Mouse (Mus musculus): ENCODE data around the gene Ccdc54. TPM values are rescaled to one million over a fixed set of nuclear protein-coding genes. Genes with fewer than 3 reads are reported as not detected.

Ccdc54 gene
- polyA plus RNA-seq, 1 experiment from 2014 or later: not detected

GRCm38 (mm10) chr16:50559163-50559771 lies 31.7 kb downstream of the Ccdc54 start:
- no peaks in the 10 kb centered on the region for H3K27me3 ChIP-seq (ENCODE audit: control insufficient read depth, insufficient read depth, low read length)

GRCm38 (mm10) chr16:50553828-50554227 lies 37.1 kb downstream of the Ccdc54 start:
- Histone ChIP-seq H3K27ac (replicated peaks) (no peak overlapping the region), H3K9me3 (ENCODE audit: control insufficient read depth, low read length) (no peaks in the 10 kb centered on the region), H3K4me3 (ENCODE audit: low read depth, low read length) (no peak overlapping the region), H3K36me3 (ENCODE audit: control insufficient read depth, insufficient read depth, low read length) (no peaks in the 10 kb centered on the region), H3K4me2 (replicated peaks; ENCODE audit: low read depth) (no peak overlapping the region), H3K27me3 (ENCODE audit: control insufficient read depth, insufficient read depth, low read length) (no peaks in the 10 kb centered on the region), H3K4me1 (replicated peaks; ENCODE audit: control insufficient read depth, insufficient read depth) (no peaks in the 10 kb centered on the region), H3K9ac (ENCODE audit: low read length) (no peak overlapping the region)
- DNase-seq (ENCODE audit: low spot score) (no peak), ATAC-seq (ENCODE audit: low FRiP score, low TSS enrichment) (no peak)
- TF ChIP-seq CTCF (IDR thresholded peaks at IDR 0.05; ENCODE audit: low read depth) (no peak), EP300 (optimal IDR thresholded peaks at IDR 0.05) (no peak)
- 70% methylated on average over 2 of the region's 2 CpGs for WGBS

More at GRCm38 (mm10) chr16:50559163-50559771, 31.7 kb downstream of the Ccdc54 start:
- TF ChIP-seq CTCF (IDR thresholded peaks at IDR 0.05; ENCODE audit: low read depth) (peak; percentile 50), EP300 (optimal IDR thresholded peaks at IDR 0.05) (peak; percentile 25)
- no peak overlapping the region for H3K27ac ChIP-seq (replicated peaks)
- ATAC-seq (ENCODE audit: low FRiP score, low TSS enrichment) (peak; percentile 49), DNase-seq (ENCODE audit: low spot score) (no peak)
- H3K9ac ChIP-seq (ENCODE audit: low read length): no peak overlapping the region
- WGBS: 52% methylated on average over 6 of the region's 6 CpGs
- H3K4me3 ChIP-seq (ENCODE audit: low read depth, low read length): no peak overlapping the region
- no peaks in the 10 kb centered on the region for H3K4me1 ChIP-seq (replicated peaks; ENCODE audit: control insufficient read depth, insufficient read depth)
- H3K4me2 ChIP-seq (replicated peaks; ENCODE audit: low read depth): no peak overlapping the region
- H3K9me3 ChIP-seq (ENCODE audit: control insufficient read depth, low read length): no peaks in the 10 kb centered on the region
- no peaks in the 10 kb centered on the region for H3K36me3 ChIP-seq (ENCODE audit: control insufficient read depth, insufficient read depth, low read length)

- Histone ChIP-seq H3K27me3 (ENCODE audit: control insufficient read depth, insufficient read depth, low read length) (no peaks in the 10 kb centered on the region), H3K9me3 (ENCODE audit: control insufficient read depth, low read length) (no peaks in the 10 kb centered on the region), H3K9ac (ENCODE audit: low read length) (no peak overlapping the region), H3K36me3 (ENCODE audit: control insufficient read depth, insufficient read depth, low read length) (no peaks in the 10 kb centered on the region), H3K4me1 (replicated peaks; ENCODE audit: control insufficient read depth, insufficient read depth) (no peaks in the 10 kb centered on the region), H3K27ac (replicated peaks) (no peak overlapping the region), H3K4me2 (replicated peaks; ENCODE audit: low read depth) (no peak overlapping the region), H3K4me3 (ENCODE audit: low read depth, low read length) (no peak overlapping the region)
- WGBS: 59% methylated on average over 7 of the region's 7 CpGs
- DNase-seq (ENCODE audit: low spot score): no peak
- ATAC-seq (ENCODE audit: low FRiP score, low TSS enrichment): no peak
- no peak for TF ChIP-seq EP300 (optimal IDR thresholded peaks at IDR 0.05)
- TF ChIP-seq CTCF (IDR thresholded peaks at IDR 0.05; ENCODE audit: low read depth): no peak
These were observed 39.0 kb downstream of the Ccdc54 start for GRCm38 (mm10) chr16:50551871-50552528.

- ATAC-seq (ENCODE audit: low FRiP score, low TSS enrichment): no peak
- TF ChIP-seq EP300 (optimal IDR thresholded peaks at IDR 0.05) (no peak), CTCF (IDR thresholded peaks at IDR 0.05; ENCODE audit: low read depth) (no peak)
- DNase-seq (ENCODE audit: low spot score): no peak
- H3K9ac ChIP-seq (ENCODE audit: low read length): no peak overlapping the region
- no peaks in the 10 kb centered on the region for H3K27me3 ChIP-seq (ENCODE audit: control insufficient read depth, insufficient read depth, low read length)
- no peak overlapping the region for H3K4me3 ChIP-seq (ENCODE audit: low read depth, low read length)
- H3K27ac ChIP-seq (replicated peaks): no peak overlapping the region
- H3K9me3 ChIP-seq (ENCODE audit: control insufficient read depth, low read length): no peaks in the 10 kb centered on the region
- H3K4me2 ChIP-seq (replicated peaks; ENCODE audit: low read depth): no peak overlapping the region
- no peaks in the 10 kb centered on the region for H3K36me3 ChIP-seq (ENCODE audit: control insufficient read depth, insufficient read depth, low read length)
- H3K4me1 ChIP-seq (replicated peaks; ENCODE audit: control insufficient read depth, insufficient read depth): no peaks in the 10 kb centered on the region
- 79% methylated on average over 5 of the region's 5 CpGs for WGBS
These were observed 40.0 kb downstream of the Ccdc54 start for GRCm38 (mm10) chr16:50550927-50551326.

GRCm38 (mm10) chr16:50542554-50543333 lies 48.2 kb downstream of the Ccdc54 start:
- H3K4me1 ChIP-seq (replicated peaks; ENCODE audit: control insufficient read depth, insufficient read depth): no peaks in the 10 kb centered on the region
- H3K4me3 ChIP-seq (ENCODE audit: low read depth, low read length): no peak overlapping the region
- WGBS: 60% methylated on average over 5 of the region's 5 CpGs
- no peak overlapping the region for H3K4me2 ChIP-seq (replicated peaks; ENCODE audit: low read depth)
- DNase-seq (ENCODE audit: low spot score) (no peak), ATAC-seq (ENCODE audit: low FRiP score, low TSS enrichment) (no peak)
- no peaks in the 10 kb centered on the region for H3K27me3 ChIP-seq (ENCODE audit: control insufficient read depth, insufficient read depth, low read length)
- no peak for TF ChIP-seq EP300 (optimal IDR thresholded peaks at IDR 0.05)
- TF ChIP-seq CTCF (IDR thresholded peaks at IDR 0.05; ENCODE audit: low read depth): peak; percentile 69
- no peaks in the 10 kb centered on the region for H3K36me3 ChIP-seq (ENCODE audit: control insufficient read depth, insufficient read depth, low read length)
- H3K27ac ChIP-seq (replicated peaks): no peak overlapping the region
- no peak overlapping the region for H3K9ac ChIP-seq (ENCODE audit: low read length)
- no peaks in the 10 kb centered on the region for H3K9me3 ChIP-seq (ENCODE audit: control insufficient read depth, low read length)

Other genes starting within 250 kb of the Ccdc54 start
- gene Bbx, start 158.8 kb downstream of the Ccdc54 start, polyA plus RNA-seq (2015; fragmentation: Nextera tagmentation; extraction: Ambion mirVana): 17.9 TPM in 2 replicates

Measured in stomach, postnatal 0 days (tissue).